Mouse (Mus musculus): ENCODE data around the gene BC017158.
"Not testable (repeated sequence)": the region's sequence is repeated elsewhere in the genome, so short reads cannot be mapped to it uniquely, and the experiment has no call there.

BC017158 gene

DNA sequence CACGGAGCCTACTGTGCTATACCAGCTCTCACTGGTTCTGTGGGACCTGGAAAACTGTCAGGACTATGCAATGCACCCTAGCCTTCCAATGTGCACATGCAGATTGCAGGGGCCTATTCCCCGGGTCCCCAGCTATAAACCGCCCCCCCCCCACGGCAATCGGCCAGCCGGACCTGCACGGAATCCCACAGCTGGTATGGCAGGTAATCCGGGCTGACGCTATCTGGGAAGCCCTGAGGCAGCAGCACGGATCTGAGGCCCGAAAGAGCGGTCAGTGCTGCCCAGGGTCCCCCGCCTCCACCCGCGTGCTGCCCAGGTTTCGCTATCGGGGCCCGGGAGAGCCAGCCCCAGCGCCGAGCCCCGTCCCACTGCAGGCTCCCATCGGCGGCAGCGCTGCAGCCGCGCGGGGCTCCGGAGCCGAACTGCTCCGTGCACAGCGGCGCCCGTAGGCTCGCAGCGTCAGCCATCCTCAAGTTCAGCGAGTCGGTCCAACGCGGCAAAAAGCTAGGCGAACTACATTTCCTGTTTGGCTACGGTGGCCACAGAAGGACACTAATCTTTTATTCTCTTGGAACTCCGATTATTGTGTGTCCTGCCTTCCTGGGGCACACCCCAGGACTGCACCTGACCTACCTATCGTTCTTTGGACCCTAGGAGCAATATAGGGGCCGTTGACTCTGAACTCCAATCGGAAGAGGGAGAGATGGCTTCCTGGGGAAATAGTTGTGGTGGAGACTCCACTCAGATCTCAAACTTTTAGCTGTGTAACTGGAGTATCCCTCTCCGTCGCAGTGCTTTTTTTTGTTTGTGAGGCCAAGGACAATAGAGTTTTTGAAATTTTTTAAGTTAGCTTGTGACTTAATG is at the start of gene BC017158:
TSS of gene BC017158 (minus strand) at position 554 of the 864 bp plus-strand sequence.
- in situ Hi-C loops (cut with MboI, MseI): no loop called here

DNA sequence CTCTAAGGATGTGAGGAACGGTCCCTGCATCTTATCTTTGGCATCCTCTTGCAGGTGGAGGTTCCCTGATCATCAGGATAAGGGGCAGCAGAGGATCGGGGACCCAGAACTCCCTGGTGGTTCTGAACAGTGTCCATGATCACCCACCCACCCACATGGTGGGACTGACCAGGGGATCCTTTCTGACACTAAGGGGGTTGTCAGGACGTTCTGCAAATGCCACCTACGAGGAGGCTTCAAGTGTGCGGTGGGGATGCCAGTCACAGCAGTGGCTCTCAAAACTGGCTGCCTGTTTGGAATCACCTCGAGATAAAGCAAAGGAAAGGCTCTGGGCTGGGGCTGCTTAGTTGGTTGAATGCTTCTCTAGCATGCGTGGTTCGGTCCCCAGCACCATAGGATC is 49.0 kb upstream of the BC017158 start:
- in situ Hi-C loops (cut with MboI, MseI): loop anchor here (5.0 kb wide), 1 partner anchor 105 kb away; no protein-coding TSS in a partner anchor

DNA sequence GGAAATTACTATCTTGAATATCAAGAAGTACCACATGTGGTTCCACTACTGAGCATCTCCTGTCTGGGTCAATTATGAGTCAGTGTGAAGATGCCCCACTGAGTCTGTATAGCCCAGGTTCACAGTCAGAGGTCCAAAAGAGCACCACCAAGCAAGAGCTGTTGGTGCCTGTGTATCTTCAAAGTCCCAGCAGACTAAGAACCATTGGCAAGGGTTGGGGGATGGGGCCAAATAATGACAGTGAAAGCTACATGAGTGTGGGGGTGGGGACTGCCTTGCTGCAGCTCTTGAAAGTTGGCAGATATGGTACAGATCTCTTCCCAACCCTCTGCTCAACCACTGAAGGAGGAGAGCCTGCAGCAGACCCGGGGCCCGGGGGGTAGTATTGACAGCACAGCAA is 48.6 kb upstream of the BC017158 start:
- in situ Hi-C loops (cut with MboI, MseI): loop anchor here (5.0 kb wide), 1 partner anchor 104 kb away; no protein-coding TSS in a partner anchor

DNA sequence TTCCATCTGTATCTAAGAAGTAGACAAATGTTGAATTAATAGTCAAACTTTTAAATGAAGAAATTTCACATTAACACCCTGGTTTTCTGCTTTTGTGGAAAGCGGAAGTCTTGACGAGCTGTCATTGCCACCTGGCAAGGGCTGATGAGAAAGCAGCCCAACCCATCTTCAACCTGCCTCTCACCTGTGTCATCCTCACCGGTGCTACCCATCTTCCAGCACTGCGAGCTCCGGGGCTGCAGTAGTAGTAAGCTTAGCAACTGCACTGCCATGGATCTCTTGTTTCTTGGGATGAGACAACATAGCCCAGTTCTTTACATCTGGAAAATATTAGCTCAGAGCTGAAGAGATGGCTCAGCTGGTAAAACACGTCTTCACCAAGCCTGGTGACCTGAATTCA is 47.7 kb upstream of the BC017158 start:
- in situ Hi-C loops (cut with MboI, MseI): loop anchor here (5.0 kb wide), 1 partner anchor 103 kb away; no protein-coding TSS in a partner anchor

DNA sequence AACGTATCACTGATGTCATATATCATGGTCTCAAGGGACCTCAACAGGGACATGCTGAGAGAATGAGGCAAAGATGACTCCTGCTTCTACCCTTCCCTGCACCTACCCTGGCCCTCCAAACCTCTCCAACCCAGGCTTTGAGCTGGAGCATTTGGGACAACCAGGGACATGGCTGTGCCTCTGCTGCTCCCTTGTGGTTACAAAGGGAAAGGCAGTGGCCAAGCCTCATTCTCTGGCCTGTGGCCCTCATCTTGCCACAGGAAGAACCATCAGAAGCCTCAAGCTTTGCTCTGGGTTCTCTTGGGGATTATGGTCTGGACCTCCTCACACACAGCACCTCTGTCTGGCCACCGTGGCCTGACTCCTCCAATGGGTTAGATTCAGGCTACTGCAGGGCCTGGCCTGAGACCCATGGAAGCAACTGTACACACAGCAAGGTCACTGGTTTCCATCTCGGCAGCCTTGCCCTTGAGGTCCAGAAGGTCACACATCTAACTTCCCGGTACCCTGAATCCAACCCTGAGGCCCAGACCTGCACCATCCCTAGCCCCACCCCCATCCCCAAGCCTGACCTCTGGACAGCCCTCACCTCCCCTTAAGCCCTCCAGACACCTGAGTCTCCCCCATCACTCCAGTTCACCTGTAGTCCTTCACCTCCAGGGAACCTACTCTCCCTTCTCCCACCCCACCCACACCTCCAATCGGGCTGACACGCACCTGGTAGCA is 47.1 kb upstream of the BC017158 start:
- in situ Hi-C loops (cut with MboI, MseI): loop anchor here (5.0 kb wide), 1 partner anchor 103 kb away; no protein-coding TSS in a partner anchor

DNA sequence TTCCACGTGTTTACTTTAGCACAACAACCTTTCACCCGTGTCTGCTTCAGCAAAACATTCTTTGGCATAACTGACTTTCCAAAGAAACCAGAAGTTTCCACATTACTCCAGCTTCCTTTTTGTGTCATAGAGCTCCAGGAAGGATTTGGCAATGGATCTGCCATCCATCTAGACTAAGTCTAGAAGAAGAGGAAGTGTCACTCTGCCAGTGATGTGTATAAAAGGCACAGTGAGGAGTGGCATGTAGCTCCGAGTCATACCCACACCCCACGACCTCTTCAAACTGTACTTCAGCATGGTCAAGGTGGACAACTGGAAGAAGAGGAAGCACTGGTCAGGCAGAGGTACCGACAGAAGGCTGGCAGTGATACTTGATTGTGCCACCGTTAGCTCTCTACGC is 46.5 kb upstream of the BC017158 start:
- in situ Hi-C loops (cut with MboI, MseI): no loop called here

DNA sequence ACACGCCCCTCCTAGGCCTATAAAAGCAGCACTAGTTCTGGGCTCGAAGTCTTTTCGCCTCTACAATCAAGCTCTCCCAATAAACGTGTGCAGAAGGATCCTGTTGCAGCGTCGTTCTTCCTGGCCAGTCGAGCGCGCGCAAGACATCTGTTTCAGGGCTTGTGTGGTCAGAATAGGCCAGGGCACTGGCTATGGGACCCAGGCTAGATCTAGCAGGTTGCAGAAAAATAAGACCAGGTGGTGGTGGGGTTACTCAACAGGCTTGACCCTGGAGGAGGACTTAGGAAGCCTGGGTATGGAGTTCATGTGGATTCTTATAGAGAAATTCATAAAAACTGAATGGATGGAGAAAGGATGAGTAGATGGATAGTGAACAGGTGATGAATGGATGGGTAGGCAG is 44.7 kb upstream of the BC017158 start:
- in situ Hi-C loops (cut with MboI, MseI): not testable (repeated sequence)

DNA sequence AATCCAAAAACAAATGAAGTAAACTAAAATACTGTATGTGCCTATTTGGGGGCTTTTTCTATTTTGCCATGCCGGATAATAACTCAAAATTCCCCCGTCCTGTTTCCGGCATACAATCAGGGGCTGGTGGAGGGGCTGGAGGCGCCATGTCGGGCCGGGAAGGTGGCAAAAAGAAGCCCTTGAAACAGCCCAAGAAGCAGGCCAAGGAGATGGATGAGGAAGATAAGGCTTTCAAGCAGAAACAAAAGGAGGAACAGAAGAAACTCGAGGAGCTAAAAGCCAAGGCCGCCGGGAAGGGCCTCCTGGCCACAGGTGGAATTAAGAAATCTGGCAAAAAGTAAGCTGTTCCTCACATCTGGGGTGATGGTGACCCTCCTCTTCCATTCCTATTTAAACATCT is 42.4 kb upstream of the BC017158 start:
- in situ Hi-C loops (cut with MboI, MseI): not testable (repeated sequence)

DNA sequence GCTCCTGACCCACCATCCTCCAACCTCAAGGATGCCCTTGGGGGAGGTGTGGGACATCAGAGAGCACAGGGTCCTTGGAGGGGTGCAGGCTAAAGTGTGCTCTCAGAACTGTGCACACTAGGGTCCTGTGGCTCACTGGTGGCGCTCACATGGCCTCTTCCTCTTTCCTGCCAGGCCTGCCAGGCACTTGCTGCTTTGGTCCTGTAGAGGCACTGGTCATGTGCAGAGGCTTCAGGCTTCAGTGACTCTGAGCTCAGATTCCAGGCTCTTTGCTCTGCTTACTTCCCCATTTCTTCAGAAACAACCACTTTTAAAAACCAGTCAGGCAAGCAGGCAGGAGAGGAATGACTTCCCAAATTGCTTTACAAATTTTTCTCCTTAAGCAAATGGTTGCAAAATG is 34.9 kb upstream of the BC017158 start:
- in situ Hi-C loops (cut with MboI, MseI): no loop called here

DNA sequence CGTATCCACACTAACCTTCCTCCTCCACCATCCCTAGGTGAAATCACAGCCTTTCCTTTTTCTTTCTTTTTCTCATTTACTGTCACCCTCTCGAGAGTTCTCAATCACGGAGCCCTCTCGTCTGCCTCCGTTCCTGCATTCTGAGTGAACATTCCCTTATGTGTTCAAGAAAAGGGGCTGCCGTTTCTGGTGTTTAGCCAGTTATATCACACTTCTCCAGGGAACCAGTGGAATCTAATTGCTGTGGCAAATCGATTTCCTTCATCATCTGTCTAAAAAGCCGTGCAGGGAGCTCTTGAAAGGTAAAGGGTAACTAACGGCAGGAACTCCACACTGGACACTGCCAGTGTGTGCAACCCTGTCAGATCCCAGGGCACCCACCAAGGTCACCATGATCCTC is 33.0 kb upstream of the BC017158 start:
- in situ Hi-C loops (cut with MboI, MseI): no loop called here

DNA sequence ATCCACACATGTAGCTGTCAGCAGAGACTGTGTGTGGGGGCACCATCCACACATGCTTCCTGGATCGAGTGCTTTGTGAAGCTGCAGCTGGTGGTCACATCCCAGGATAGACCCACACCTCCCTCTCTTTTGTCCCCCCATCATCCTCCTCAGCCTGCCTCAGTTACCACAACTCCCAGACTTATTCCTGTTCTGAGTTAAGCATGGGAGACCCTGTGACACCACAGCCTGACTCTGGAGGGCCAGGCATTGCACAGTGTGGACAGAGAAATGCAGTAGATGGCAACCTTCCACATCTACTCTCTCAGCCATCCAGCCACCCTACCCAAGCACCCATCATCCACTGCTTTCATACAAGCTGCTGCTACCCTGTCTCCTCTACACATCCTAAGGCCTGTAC is 27.0 kb upstream of the BC017158 start:
- in situ Hi-C loops (cut with MboI, MseI): no loop called here

DNA sequence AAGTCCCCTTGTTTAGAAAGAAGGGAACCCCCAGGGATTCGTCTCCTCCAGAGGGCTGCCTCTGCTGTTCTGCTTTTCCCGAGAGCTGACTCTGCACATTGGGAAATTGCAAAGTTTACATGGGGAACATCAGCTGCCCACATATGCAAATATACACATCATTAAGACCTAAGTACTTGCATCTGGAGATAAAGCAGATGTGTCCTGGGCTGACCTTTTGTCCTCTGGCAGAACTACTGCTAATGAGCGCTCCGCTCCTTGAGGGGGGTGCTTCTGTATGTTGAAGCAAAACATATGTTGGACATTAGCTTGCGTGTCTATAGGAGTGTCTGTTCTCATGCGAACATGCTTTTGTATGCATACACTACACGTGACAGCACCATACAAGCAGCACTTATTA is 23.3 kb upstream of the BC017158 start:
- in situ Hi-C loops (cut with MboI, MseI): no loop called here

DNA sequence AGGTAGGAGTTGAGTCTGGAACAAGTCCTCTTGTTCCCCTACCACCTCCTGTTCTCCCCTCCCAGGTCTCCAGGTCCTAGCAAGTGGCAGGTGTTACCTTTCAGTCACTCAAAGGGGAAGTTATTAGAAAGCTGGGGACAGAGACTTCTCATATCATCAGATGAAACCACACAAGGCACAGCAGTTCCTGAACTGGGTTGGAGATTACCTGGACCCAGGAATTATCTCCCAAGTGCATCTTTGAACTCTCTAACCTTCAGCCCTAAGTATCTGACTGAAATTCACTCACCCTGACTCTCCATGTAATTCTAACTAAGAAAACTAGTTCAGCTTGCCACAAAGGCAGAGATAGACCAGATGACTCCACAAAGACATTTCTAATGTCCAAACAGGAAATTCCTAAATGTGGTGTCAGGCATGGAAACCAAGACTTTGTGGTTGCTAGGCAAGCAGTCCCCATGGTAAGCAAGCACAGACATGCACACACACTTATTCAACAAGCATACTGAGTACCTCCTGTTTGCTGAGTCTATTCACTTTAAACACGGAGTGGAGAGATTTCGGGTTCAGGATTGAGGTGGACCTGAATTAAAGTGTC is 22.3 kb upstream of the BC017158 start:
- in situ Hi-C loops (cut with MboI, MseI): no loop called here

DNA sequence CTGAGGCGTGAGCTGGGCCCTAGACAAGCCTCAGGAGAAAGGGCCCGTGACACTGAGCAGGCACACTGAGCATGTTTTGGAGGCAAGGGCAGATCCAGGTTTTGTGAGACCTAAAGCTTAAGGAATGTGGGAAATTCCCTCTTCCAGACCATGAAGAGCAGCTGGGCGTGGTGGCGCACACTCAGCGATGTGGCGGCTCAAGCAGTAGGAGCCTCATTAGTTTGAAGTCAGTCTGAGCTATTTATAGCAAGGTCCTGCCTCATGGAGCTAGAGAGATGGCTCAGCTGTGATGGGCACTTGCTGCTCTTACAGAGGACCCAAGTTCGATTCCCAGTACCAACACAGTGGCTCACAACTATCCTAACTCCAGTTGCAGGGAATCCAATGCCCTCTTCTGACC is 21.2 kb upstream of the BC017158 start:
- in situ Hi-C loops (cut with MboI, MseI): no loop called here

DNA sequence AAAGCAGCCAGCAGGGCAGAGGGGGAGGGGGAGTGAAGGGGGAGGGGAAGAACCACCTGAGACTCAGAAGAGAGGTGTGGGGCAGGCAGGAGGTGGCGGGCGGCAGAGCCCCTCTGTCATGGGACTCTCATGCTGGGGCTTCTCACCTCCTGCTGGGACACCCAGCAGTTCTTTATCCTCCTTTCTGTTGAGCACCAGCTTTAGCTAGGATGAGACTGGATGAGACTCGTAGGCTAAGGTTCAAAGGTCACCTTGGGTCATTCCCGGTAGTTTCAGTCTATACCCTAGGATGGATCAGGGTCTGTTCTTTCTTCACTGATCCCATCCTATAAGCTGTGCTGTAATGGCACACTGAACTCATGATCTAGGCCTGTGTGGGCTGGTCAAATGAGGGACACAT is 19.0 kb upstream of the BC017158 start:
- in situ Hi-C loops (cut with MboI, MseI): no loop called here

DNA sequence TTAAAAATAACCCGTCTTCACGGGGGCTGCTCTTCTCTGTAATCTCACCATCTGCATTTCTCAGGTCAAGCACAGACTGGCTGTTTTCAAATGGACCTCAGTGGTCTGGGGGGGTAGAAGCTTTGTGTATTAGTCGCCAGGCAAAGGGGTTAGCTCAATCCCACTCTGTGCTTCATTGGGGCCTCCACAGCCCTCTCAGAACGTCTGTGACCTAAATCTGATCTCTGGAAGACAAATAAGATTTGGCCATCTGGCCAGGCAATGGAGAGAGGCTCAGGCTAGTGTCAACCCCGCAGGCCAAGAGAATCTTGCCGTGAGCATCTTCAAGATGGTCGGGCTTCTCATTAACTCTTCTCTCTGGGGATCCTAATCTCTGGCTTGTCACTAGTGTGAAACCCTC is 16.5 kb upstream of the BC017158 start:
- in situ Hi-C loops (cut with MboI, MseI): no loop called here

DNA sequence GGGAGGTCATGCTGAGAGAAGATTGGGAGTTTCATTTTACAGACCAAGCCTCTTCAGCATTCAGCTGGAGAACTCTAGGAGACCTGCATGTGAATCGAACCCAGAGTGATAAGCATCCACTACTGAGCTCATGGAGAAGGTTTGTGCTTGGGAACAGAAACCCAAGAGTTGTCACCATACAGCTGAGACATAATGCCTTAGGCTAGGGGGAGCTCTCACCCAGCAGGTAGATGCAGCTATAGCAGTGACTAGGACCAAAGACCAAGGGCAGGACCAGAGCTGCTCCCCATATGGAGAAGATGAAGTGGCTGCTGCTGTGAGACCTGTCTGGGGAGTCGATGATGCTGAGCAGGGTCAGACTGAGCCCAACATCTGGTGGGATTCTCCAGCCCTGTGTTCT is 15.6 kb upstream of the BC017158 start:
- in situ Hi-C loops (cut with MboI, MseI): no loop called here

DNA sequence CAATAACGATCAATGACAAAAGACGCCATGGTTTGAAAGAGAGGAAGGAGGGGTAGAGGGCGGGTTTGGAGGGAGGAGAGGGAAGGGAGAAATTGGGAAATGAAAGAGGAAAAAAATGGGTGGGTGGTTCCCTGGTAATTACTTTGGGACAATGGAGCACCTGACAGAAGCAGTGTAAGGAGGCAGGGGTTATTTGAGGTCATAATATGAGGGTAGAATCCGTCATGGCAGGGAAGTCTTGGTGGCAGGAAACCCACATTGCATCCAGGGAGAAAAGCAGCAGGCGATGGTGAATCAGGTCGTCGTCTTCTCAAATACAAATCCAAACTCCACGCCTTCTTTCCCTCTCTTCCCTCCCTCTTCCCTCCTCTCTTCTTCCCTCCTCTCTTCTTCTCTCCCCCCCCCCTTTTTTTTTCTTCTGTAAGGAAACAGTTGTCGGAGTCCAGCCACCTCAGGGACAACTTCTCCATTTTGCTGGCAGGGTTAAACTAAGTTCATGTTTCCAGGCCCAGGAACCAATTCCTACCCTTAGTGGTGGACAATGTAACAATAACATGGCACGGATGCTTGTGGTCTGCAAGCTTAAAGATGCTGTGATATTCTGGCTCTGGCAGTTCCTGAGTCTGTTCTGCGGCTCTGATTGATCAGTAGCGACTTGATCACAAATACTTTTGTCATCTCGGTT is 14.5 kb upstream of the BC017158 start:
- in situ Hi-C loops (cut with MboI, MseI): no loop called here

DNA sequence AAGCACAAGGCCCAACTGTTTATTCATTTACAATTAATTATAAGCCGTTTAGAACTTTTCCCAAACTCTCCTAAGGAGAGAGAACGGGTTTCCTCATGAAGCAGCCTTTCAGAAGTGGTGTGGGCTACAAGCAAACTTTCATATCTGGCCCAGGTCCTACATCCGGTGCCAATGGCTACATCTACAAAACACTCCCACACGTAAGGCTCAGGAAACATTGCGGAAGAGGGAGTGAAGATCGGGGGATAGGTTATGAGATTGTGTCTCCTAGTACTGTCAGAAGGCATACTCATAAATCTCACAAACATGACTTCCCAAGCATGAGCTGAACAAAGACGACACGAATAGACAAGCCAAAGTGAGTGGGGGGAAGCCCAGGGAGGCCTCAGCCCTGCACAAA is 13.8 kb upstream of the BC017158 start:
- in situ Hi-C loops (cut with MboI, MseI): no loop called here

DNA sequence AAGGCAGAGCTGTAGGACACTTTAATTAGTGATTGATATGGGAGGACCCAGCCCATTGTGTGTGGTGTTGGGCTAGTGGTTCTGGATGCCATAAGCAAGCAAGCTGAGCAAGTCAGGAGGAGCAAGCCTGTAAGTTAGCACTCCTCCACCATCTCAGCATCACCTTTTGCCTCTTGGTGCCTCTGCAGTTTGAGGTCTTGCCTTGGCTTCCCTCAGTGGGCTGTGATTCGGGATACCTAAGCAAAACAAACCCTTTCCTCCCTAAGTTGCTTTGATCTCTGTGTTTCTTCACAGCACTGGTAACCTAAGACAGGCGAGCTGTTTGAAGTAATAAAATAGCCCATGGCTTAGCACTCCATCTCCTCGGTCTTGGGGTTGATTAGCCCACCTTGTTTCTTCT is 13.3 kb upstream of the BC017158 start:
- in situ Hi-C loops (cut with MboI, MseI): no loop called here

DNA sequence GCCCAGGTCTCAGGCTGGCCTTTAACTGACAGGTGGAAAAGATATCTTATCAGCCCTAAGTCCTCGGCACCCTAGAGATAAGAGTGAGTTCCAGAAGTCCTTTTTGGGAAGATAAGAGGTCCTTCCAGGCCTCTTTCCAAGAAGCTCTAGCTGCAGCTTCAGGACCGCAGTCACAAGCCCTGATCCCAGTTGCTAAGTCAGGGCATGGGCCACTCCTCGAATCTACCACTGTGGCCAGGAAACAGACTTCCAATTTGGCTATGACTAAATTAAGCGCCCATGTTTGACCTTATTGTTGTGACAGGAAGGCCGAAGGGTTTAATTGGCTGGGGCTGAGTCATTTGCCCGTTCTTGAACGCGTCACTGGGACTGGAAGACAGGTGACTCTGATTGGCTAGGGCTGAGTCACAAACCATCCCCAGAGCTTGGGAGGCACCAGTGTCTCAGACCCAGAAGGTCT is 12.3 kb upstream of the BC017158 start:
- in situ Hi-C loops (cut with MboI, MseI): no loop called here

DNA sequence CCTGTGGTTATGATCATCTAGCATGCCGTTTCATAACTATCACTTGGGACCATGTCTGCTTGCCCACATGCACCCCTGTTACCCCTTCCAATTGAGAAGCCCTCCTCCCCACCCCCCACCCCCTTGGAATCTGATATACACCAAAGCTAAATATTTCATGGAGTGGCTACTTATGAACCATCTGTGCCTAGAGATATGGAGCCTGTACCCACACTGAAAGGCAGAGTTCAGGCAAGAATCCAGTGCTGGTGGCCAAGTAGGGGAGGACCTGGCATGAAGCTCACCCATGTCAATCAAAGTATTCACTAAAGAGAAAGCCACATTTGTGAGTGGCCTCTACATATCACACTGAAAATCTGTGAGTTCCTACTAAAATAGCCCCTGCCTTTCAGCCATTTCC is 11.8 kb upstream of the BC017158 start:
- in situ Hi-C loops (cut with MboI, MseI): no loop called here
